Mouse (Mus musculus): ENCODE results near the gene Rpap2. TPM values are rescaled to one million over a fixed set of nuclear protein-coding genes. Genes with fewer than 3 reads are reported as not detected.

Rpap2 gene
- total and polyA plus RNA-seq, 3 experiments = 10.8 to 13.8 TPM; not detected in 1

- Histone ChIP-seq H3K36me3 (ENCODE audit: control insufficient read depth in 1 of 2, insufficient read depth in 2 of 2, low read length in 2 of 2) (peaks cover 0 to 48% of the 10 kb centered on the region in 2 experiments; a peak in 3 of 4 replicates), H3K27me3 (ENCODE audit: control insufficient read depth in 1 of 2, insufficient read depth in 2 of 2, low read length in 2 of 2) (no peaks in the 10 kb centered on the region), H3K27ac (ENCODE audit: control insufficient read depth, low read depth, low read length) (peak overlapping the region; percentile 66), H3K4me3 (ENCODE audit: control insufficient read depth in 1 of 2, insufficient read depth in 1 of 2, low read depth in 2 of 2, low read length in 2 of 2) (no peak overlapping the region), H3K9ac (ENCODE audit: control insufficient read depth, low read depth, low read length, poor library complexity, severe bottlenecking) (no peak overlapping the region; the same call in 1 of the 2 replicates), H3K9me3 (replicated peaks; ENCODE audit: insufficient read depth, low read length) (no peaks in the 10 kb centered on the region), H3K79me2 (ENCODE audit: control insufficient read depth, insufficient read depth, low read length, poor library complexity) (no peaks in the 10 kb centered on the region), H3K4me1 (ENCODE audit: control insufficient read depth in 1 of 2, insufficient read depth in 2 of 2, low read length in 2 of 2) (peaks cover 36 to 46% of the 10 kb centered on the region in 2 experiments)
- peak; percentile 71 for DNase-seq (ENCODE audit: low read depth, low spot score)
- TF ChIP-seq RAD21 (IDR thresholded peaks at IDR 0.05; ENCODE audit: low read depth, low read length) (no peak), SIN3A (IDR thresholded peaks at IDR 0.05; ENCODE audit: low read length) (peak; percentile 52; the same call in 1 of the 2 replicates), MXI1 (IDR thresholded peaks at IDR 0.05; ENCODE audit: low read depth, low read length) (no peak), TCF12 (IDR thresholded peaks at IDR 0.05; ENCODE audit: low read depth, low read length) (peak; percentile 91), HCFC1 (IDR thresholded peaks at IDR 0.05; ENCODE audit: low read depth, low read length) (0 out of 2 replicates have a peak, but pooled peaks have one; percentile 23), KAT2A (conservative IDR thresholded peaks at IDR 0.05; ENCODE audit: low read depth, low read length) (no peak), TAL1 (IDR thresholded peaks at IDR 0.05; ENCODE audit: low read length) (peak; percentile 78), E2F4 (IDR thresholded peaks at IDR 0.05; ENCODE audit: borderline replicate concordance, low read depth, low read length) (no peak), SMC3 (IDR thresholded peaks at IDR 0.05; ENCODE audit: low read depth, low read length) (no peak), ZKSCAN1 (IDR thresholded peaks at IDR 0.05; ENCODE audit: low read depth, low read length) (no peak), MAX (IDR thresholded peaks at IDR 0.05; ENCODE audit: low read length) (no peak), MYB (IDR thresholded peaks at IDR 0.05; ENCODE audit: low read depth, low read length) (peak; percentile 59), RCOR1 (IDR thresholded peaks at IDR 0.05; ENCODE audit: low read depth, low read length) (peak; percentile 75), ZC3H11A (IDR thresholded peaks at IDR 0.05; ENCODE audit: low read depth, low read length) (no peak), BHLHE40 (IDR thresholded peaks at IDR 0.05; ENCODE audit: borderline replicate concordance, low read depth, low read length) (peak; percentile 34; the same call in 1 of the 2 replicates), USF2 (IDR thresholded peaks at IDR 0.05; ENCODE audit: borderline replicate concordance in 1 of 2, insufficient read depth in 1 of 2, low read depth in 1 of 2, low read length in 2 of 2) (no peak), ETS1 (IDR thresholded peaks at IDR 0.05; ENCODE audit: low read depth, low read length) (peak; percentile 71), ZNF384 (IDR thresholded peaks at IDR 0.05; ENCODE audit: low read depth, low read length) (no peak), CTCF (IDR thresholded peaks at IDR 0.05 in 2 of 3, conservative IDR thresholded peaks at IDR 0.05 in 1 of 3; ENCODE audit: control insufficient read depth in 1 of 3, insufficient read depth in 1 of 3, low read depth in 2 of 3, low read length in 3 of 3, poor library complexity in 1 of 3, severe bottlenecking in 1 of 3) (no peak), ELF1 (IDR thresholded peaks at IDR 0.05; ENCODE audit: low read depth, low read length) (no peak), NRF1 (IDR thresholded peaks at IDR 0.05; ENCODE audit: insufficient read depth, low read depth, low read length, poor library complexity, severe bottlenecking) (no peak), POLR2A (IDR thresholded peaks at IDR 0.05; ENCODE audit: control insufficient read depth in 1 of 2, insufficient read depth in 1 of 2, low read depth in 1 of 2, low read length in 2 of 2, poor library complexity in 1 of 2) (no peak), POLR2AphosphoS2 (IDR thresholded peaks at IDR 0.05; ENCODE audit: low read length) (no peak), EP300 (IDR thresholded peaks at IDR 0.05; ENCODE audit: low read depth in 1 of 2, low read length in 2 of 2) (peak; percentile 93 to 98), CHD2 (IDR thresholded peaks at IDR 0.05; ENCODE audit: low read length) (no peak; the same call in 1 of the 2 replicates), CHD1 (IDR thresholded peaks at IDR 0.05; ENCODE audit: low read depth, low read length) (no peak), GATA1 (IDR thresholded peaks at IDR 0.05; ENCODE audit: low read depth, low read length) (peak; percentile 96)
These were observed 55.0 kb downstream of the Rpap2 start for GRCm38 (mm10) chr5:107652055-107652660.

All from MEL (cell line).